Mouse (Mus musculus) forebrain, embryonic 14.5 days (tissue): ENCODE measurements around the gene Pfkl. TPM values are rescaled to one million over a fixed set of nuclear protein-coding genes. Genes with fewer than 3 reads are reported as not detected.
"Not testable (repeated sequence)": the region's sequence is repeated elsewhere in the genome, so short reads cannot be mapped to it uniquely, and the experiment has no call there.

Source experiments
- ATAC-seq: fragments of 200-750 bp; cut with Nextera tagmentation; 2 replicates; pipeline ENCODE4 v1.8.0; 2017; ENCODE audit warnings: mild to moderate bottlenecking, moderate library complexity
- DNase-seq: peaks from one replicate; pipeline ENCODE4 v3.0.0-alpha.2; 2015; ENCODE audit warnings: low spot score
- H3K27ac ChIP-seq: fragments of 300-500 bp; sonication (generic); 2 replicates; pipeline ENCODE4 v1.5.1; 2014; ENCODE audit warnings: low read depth, mild to moderate bottlenecking, control low read depth, low read length, moderate library complexity
- H3K27me3 ChIP-seq: fragments of 300-500 bp; sonication (generic); replicated peaks from 2 replicates; pipeline ENCODE4 v1.6.1; 2014; ENCODE audit warnings: low read length, control low read depth, mixed read lengths; ENCODE audit not compliant: control insufficient read depth, insufficient read depth
- H3K36me3 ChIP-seq: fragments of 300-500 bp; sonication (generic); 2 replicates; pipeline ENCODE4 v1.6.1; 2014; ENCODE audit warnings: low read length, control low read depth; ENCODE audit not compliant: control insufficient read depth, insufficient read depth
- H3K4me1 ChIP-seq: fragments of 300-500 bp; sonication (generic); 2 replicates; pipeline ENCODE4 v1.6.1; 2014; ENCODE audit warnings: antibody characterized with exemption, low read length, control low read depth; ENCODE audit not compliant: control insufficient read depth, insufficient read depth
- H3K4me2 ChIP-seq: fragments of 300-500 bp; sonication (generic); 2 replicates; pipeline ENCODE4 v1.6.1; 2014; ENCODE audit warnings: mild to moderate bottlenecking, control low read depth, low read length
- H3K4me3 ChIP-seq: fragments of 300-500 bp; sonication (generic); 2 replicates; pipeline ENCODE4 v1.5.1; 2014; ENCODE audit warnings: low read depth, low read length, control low read depth
- H3K9ac ChIP-seq: fragments of 300-500 bp; sonication (generic); 2 replicates; pipeline ENCODE4 v1.6.1; 2014; ENCODE audit warnings: mild to moderate bottlenecking, low read length, control low read depth, moderate library complexity
- H3K9me3 ChIP-seq: fragments of 300-500 bp; sonication (generic); replicated peaks from 2 replicates; pipeline ENCODE4 v1.6.1; 2016; ENCODE audit warnings: low read length, control low read depth, mixed read lengths; ENCODE audit not compliant: control insufficient read depth
- WGBS: fragments of 180-500 bp; shearing (Covaris S2); extraction: QIAGEN DNeasy Blood & Tissue Kit; methylation state at CpG from one replicate; pipeline ENCODE4 v1.1.7; 2014; 5-methylcytosine and 5-hydroxymethylcytosine counted together
- polyA plus RNA-seq: library from polyadenylated mRNA; unstranded; fragments of >200 nt; fragmentation: Nextera tagmentation; extraction: Ambion mirVana; gene quantifications from 2 replicates; pipeline ENCODE4 v1.2.1, GENCODE M21; 2014

The Pfkl gene
- polyA plus RNA-seq, 1 experiment from 2014 or later: 77.0 TPM

GRCm38 (mm10) chr10:78019291-78019690, 9.4 kb upstream of the Pfkl start:
- no peak overlapping the region for H3K4me2 ChIP-seq
- H3K9me3 ChIP-seq: no peaks in the 10 kb centered on the region
- no peak for ATAC-seq
- no peak overlapping the region for H3K27ac ChIP-seq
- WGBS: 76% methylated on average over 4 of the region's 4 CpGs
- no peak for DNase-seq
- no peaks in the 10 kb centered on the region for H3K27me3 ChIP-seq
- H3K4me1 ChIP-seq: no peaks in the 10 kb centered on the region
- H3K9ac ChIP-seq: no peak overlapping the region
- H3K4me3 ChIP-seq: no peak overlapping the region
- H3K36me3 ChIP-seq: no peaks in the 10 kb centered on the region

- DNase-seq (peak; percentile 92), ATAC-seq (peak; percentile 73)
- peak overlapping the region; percentile 36; the same call in 1 of the 2 replicates for H3K9ac ChIP-seq
- no peaks in the 10 kb centered on the region for H3K36me3 ChIP-seq
- peak overlapping the region; percentile 13; the same call in 1 of the 2 replicates for H3K4me3 ChIP-seq
- WGBS: 16% methylated on average over 19 of the region's 19 CpGs
- no peaks in the 10 kb centered on the region for H3K9me3 ChIP-seq
- no peak overlapping the region for H3K27ac ChIP-seq
- H3K27me3 ChIP-seq: no peaks in the 10 kb centered on the region
- H3K4me1 ChIP-seq: no peaks in the 10 kb centered on the region
- peak overlapping the region; percentile 53 for H3K4me2 ChIP-seq
Observed at GRCm38 (mm10) chr10:78018797-78019203, 8.9 kb upstream of the Pfkl start.

GRCm38 (mm10) chr10:78016366-78016765, 6.5 kb upstream of the Pfkl start:
- ATAC-seq (no peak), DNase-seq (no peak)
- Histone ChIP-seq H3K9ac (no peak overlapping the region), H3K27ac (no peak overlapping the region), H3K36me3 (no peaks in the 10 kb centered on the region), H3K4me3 (no peak overlapping the region), H3K4me1 (no peaks in the 10 kb centered on the region), H3K27me3 (no peaks in the 10 kb centered on the region), H3K4me2 (no peak overlapping the region), H3K9me3 (no peaks in the 10 kb centered on the region)
- 55% methylated on average over 5 of the region's 5 CpGs for WGBS

GRCm38 (mm10) chr10:78015489-78015888, 5.6 kb upstream of the Pfkl start:
- H3K4me3 ChIP-seq: no peak overlapping the region
- ATAC-seq (no peak), DNase-seq (no peak)
- no peaks in the 10 kb centered on the region for H3K9me3 ChIP-seq
- no peak overlapping the region for H3K27ac ChIP-seq
- 92% methylated on average over 1 of the region's 1 CpGs for WGBS
- no peaks in the 10 kb centered on the region for H3K27me3 ChIP-seq
- no peak overlapping the region for H3K9ac ChIP-seq
- H3K4me1 ChIP-seq: no peaks in the 10 kb centered on the region
- no peaks in the 10 kb centered on the region for H3K36me3 ChIP-seq
- H3K4me2 ChIP-seq: no peak overlapping the region

GRCm38 (mm10) chr10:78012661-78013495, 3.0 kb upstream of the Pfkl start:
- DNase-seq (no peak), ATAC-seq (no peak)
- Histone ChIP-seq H3K36me3 (no peaks in the 10 kb centered on the region), H3K4me2 (no peak overlapping the region), H3K27me3 (no peaks in the 10 kb centered on the region), H3K9ac (no peak overlapping the region), H3K9me3 (no peaks in the 10 kb centered on the region), H3K27ac (no peak overlapping the region), H3K4me3 (no peak overlapping the region), H3K4me1 (peaks cover 9% of the 10 kb centered on the region)
- 95% methylated on average over 18 of the region's 18 CpGs for WGBS

- not testable (repeated sequence) for H3K27ac ChIP-seq, H3K27me3 ChIP-seq, H3K4me2 ChIP-seq, DNase-seq, H3K9ac ChIP-seq, H3K4me3 ChIP-seq, ATAC-seq, H3K9me3 ChIP-seq, H3K36me3 ChIP-seq
- peaks cover 14% of the 10 kb centered on the region for H3K4me1 ChIP-seq
- 95% methylated on average over 5 of the region's 5 CpGs for WGBS
Observed at GRCm38 (mm10) chr10:78011116-78011515, 1.2 kb upstream of the Pfkl start.

- no peaks in the 10 kb centered on the region for H3K9me3 ChIP-seq
- no peak overlapping the region for H3K27ac ChIP-seq
- H3K27me3 ChIP-seq: no peaks in the 10 kb centered on the region
- H3K36me3 ChIP-seq: no peaks in the 10 kb centered on the region
- H3K9ac ChIP-seq: no peak overlapping the region
- DNase-seq (no peak), ATAC-seq (no peak)
- peaks cover 14% of the 10 kb centered on the region for H3K4me1 ChIP-seq
- peak overlapping the region; percentile 61; the same call in 1 of the 2 replicates for H3K4me2 ChIP-seq
- no peak overlapping the region for H3K4me3 ChIP-seq
- 17% methylated on average over 10 of the region's 10 CpGs for WGBS
Observed at GRCm38 (mm10) chr10:78010335-78010734, 452 bp upstream of the Pfkl start.

GRCm38 (mm10) chr10:78009184-78009944, 519 bp downstream of the Pfkl start:
- peak overlapping the region; percentile 75 for H3K4me3 ChIP-seq
- DNase-seq (peak; percentile 96), ATAC-seq (peak; percentile 98)
- no peaks in the 10 kb centered on the region for H3K27me3 ChIP-seq
- WGBS: under 1% methylated on average over 57 of the region's 59 CpGs
- peak overlapping the region; percentile 88 for H3K9ac ChIP-seq
- H3K36me3 ChIP-seq: no peaks in the 10 kb centered on the region
- H3K4me2 ChIP-seq: peak overlapping the region; percentile 61
- no peaks in the 10 kb centered on the region for H3K9me3 ChIP-seq
- peaks cover 14% of the 10 kb centered on the region for H3K4me1 ChIP-seq
- peak overlapping the region; percentile 93 for H3K27ac ChIP-seq

- ATAC-seq: no peak
- Histone ChIP-seq H3K4me1 (peaks cover 14% of the 10 kb centered on the region), H3K4me3 (peak overlapping the region; percentile 75), H3K27me3 (no peaks in the 10 kb centered on the region), H3K9me3 (no peaks in the 10 kb centered on the region), H3K36me3 (peaks cover 3% of the 10 kb centered on the region; the same call in 1 of the 2 replicates), H3K9ac (peak overlapping the region; percentile 88), H3K27ac (no peak overlapping the region), H3K4me2 (peak overlapping the region; percentile 61)
- DNase-seq: no peak
- WGBS: 81% methylated on average over 3 of the region's 3 CpGs
Observed at GRCm38 (mm10) chr10:78008169-78008568, 1.7 kb downstream of the Pfkl start.
